Mouse (Mus musculus) heart, adult 9 months (tissue): ENCODE data around the gene Ccdc88c.
"Not testable (repeated sequence)": the region's sequence is repeated elsewhere in the genome, so short reads cannot be mapped to it uniquely, and the experiment has no call there.

Experiments
- DNase-seq, 2 experiments: peaks; one replicate each; pipeline ENCODE4 v3.0.0; 2022; ENCODE audit warnings: low spot score in 2 of 2

Ccdc88c gene

DNA sequence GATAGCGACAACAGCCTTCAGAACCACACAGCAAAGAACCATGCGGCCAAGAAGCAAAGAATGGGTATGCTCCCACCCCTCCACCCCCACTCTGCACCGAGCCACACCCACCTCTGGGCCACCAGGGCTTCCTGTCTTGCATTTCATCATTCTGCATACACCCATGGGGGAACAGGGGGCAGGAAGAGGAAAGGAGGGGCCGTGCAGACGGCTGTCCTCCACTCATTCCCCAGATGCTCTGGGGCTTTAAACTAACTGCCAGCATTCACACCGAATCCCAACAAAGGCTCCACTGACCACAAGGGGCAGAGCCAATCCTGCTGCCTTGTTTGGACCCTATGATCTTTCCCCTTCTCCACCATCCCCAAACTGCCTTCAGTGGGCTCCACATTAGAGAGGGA is 10.9 kb downstream of the Ccdc88c start:
- DNase-seq, result peak; percentile 63 to 77

DNA sequence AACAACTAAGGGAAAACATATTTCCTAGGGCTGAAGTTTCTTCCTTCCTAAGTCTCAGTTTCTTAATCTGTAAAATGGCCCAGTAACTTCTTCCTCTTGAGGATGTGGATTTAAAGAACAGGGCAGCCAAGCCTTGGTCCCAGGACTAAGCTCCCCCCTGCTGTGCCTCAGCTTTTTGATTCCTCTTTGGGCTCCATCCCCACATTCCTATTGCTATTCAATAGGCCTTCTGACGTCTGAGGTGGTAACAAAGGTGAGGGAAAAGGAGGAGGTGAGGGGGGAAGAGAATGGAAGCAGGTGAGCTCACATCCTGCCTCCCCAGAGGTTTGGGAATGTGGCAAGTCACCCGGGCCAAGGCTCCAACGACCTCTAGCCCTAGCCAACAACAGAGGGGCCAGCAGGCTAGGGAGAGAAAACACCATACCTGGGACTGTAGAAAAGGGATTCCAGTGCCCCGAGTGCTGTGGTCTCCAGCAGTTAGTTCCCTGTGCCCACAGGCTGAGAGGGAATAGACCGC is 12.4 kb downstream of the Ccdc88c start:
- no peak for DNase-seq

DNA sequence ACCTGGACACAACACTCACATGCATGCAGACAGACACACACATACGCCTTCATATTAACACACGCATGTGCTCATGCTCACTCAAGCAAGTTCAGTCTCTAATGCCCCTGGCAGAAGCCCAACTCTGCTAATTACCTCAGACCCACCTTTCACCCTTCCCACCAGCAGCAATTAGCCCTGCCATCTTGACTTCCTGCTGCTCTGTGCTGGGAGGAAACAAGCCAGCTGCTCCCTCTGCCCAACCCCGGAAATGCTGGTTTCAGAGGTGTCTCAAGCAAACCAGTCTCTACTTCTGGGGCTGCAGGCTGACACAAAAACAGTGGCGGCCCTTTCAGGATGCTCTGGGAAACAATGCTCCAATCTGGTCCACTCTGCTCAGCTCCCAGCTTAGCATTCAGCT is 12.9 kb downstream of the Ccdc88c start:
- peak in 1 of 2 experiments; percentile 46 for DNase-seq

DNA sequence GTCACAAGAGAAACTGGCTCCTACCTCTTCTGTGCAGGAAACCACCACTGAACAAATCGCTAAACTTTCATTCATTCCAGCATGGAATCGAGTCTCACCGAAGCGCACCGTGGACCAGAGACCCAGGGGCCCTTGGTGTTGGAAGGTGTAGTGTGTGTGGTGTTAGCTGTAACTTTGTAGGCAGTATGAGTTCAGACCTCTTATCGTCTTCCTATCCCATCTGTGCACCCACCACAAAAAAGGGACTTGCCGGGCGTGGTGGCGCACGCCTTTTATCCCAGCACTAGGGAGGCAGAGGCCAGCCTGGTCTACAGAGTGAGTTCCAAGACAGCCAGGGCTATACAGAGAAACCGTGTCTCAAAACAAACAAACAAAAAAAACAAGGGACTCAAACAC is 13.7 kb downstream of the Ccdc88c start:
- DNase-seq, result no peak

DNA sequence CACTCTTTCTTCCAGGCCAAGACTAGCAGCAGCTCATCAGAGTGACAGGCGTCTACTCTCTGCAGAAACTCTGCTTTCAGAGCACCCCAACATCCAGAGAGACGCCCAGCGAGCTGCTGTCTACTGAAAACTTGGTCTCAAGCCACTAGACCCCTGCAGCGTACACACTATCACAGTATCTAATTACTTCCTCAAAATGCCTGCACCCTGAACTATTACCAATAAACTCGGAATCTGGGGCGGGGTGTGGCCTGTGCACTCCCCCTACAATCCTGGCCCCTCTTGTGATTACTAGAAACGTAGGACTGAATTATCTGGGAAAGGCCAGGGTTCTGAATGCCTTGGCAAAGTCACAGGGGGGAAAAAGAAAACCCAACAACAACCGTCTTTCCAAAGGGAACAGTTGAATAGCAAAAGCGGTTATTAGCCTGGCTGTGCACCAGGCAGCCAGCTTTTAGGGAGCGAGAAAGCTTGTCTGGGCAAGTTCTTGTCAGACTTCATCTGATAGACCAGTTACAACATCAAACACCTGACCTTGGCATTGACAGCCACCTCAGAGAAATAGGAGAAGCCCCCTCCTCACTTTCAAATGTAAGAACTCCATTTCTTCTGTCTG is 14.2 kb downstream of the Ccdc88c start:
- no peak for DNase-seq

DNA sequence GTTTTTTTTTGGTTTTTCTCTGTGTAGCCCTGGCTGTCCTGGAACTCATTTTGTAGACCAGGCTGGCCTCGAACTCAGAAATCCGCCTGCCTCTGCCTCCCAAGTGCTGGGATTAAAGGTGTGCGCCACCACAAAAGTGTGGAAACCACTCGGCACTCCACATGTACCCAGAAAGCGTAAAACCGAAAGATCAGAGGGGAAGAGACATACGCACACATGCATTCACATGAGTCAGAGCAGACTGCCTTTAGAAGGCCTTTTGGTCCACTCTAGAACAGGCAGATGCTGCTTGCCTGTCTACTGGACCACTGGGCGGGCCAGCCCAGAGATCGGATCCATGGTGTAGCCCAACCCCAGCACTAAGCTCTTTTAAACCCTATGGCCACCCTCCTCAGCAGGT is 15.2 kb downstream of the Ccdc88c start:
- DNase-seq, result not testable (repeated sequence)

DNA sequence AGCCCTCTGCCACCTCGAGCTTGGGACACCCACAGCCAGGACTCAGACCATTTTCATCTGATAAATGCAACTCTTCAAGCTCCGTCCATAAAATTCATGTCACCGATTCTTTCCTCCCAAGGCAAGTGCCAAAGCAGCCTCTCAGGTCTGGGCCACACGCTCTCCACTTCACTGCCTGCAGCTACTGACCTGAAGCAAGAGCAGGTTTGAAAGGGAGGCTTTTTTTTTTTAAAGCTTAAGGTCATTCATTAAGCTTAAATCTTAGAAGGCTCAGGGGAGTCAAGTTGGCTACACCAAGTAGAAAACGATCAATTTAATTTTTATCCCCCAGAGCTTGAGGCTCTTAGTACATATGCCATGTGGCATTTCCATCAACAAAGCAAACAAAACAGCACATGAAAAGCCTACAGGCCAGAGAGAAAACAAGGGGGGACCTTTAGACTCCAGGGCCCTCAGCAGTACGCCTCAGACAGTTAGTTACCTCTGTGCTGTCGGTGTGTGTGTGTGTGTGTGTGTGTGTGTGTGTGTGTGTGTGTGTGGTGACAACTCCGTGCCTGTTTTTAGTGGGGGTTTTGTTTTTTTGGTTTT is 15.7 kb downstream of the Ccdc88c start:
- no peak for DNase-seq

DNA sequence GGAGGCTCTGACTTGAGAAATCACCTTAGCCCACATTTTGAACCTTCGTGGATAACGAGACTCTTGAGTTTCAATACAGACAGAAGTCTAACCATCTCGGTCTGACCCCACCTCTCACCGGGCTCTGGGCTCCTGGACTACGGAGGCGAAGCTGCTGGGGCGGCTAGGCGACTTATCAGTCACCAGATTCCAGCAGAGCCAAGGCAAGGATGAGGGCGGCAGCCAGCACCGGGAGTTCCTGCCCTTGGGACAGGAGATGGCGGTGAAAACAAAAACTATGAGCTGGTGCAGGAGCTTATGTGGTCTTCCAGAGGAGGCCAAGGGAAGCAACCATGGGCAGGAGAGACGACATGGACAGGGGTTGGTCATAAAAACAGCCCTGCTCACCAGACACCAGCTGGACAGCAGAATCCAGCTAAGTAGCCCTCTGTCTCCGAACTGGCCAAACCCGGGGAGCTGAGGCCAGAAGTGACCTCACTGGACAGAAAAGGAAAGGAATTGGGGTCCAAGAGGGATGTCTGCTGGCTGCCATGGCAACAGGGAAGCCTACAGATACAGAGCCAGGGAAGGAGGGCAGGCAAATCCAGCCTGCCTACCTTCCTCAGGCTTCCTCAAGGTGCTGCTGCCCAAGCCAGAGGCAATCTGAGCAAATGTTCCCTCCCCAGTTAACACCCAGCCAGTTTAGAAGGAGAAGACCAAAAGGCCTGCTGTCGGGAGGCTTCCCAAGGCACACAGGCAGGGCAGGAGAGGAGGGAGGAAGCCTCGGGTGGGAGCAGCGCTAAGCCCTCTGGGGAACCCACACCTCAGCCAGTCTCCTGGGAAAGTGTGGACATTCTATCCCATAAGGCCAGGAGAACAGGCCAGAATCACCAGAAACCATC is 16.4 kb downstream of the Ccdc88c start:
- peak; percentile 32 to 50 for DNase-seq

DNA sequence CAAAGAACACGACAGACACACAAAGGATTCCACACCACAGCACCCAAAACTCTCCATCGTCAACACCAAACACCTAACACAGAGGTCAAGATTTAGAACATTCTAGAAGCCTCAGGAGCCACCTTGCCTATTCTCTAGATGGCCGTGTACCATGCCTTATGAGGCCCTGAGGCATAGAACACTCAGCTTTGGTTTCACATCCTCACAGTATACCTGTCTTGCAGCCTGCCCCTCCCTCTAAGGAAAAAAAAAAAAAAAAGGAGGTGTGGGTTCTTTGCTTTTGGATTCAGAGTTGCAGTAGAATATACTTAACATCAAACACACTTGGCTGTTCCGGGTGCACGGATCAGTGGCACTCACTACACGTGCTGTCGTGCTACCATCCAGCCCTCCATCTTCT is 17.8 kb downstream of the Ccdc88c start:
- DNase-seq, result no peak

DNA sequence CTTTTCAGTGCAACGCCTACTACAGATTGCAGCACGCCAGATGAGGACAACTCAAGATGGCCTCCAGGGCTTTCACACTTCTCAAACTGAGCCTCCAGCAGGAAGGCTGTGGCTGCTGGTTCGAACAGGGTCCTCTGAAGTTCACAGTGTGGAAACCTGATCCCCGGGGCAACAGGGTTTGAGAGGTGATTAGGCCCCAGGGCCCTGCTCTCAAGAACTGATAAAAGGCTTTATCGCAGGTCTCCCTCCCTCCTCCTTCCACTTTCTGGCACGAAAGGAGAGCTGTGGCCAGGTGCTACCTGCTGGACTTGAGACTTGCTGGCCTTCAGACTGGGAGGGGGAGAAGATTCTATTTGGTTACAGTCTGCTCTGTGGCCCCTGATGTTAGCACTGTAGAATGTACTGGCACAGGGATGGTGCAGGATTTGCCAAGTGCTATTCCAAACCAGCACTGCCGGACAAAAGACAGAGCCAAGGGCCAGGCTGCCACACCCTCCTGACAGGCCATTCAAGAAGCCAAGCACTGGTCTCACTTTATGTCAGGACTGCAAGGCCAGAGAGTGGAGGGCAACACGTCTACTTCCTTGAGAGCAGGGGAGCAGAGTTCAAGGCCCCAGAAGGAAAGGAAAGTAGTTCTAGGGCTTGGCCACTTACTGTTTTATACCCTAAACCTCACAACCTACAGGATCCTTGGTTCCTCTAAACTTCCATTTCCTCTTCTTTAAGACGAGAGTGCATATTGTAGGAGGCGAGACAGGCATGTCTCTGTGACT is 18.5 kb downstream of the Ccdc88c start:
- peak in 1 of 2 experiments; percentile 39 for DNase-seq

DNA sequence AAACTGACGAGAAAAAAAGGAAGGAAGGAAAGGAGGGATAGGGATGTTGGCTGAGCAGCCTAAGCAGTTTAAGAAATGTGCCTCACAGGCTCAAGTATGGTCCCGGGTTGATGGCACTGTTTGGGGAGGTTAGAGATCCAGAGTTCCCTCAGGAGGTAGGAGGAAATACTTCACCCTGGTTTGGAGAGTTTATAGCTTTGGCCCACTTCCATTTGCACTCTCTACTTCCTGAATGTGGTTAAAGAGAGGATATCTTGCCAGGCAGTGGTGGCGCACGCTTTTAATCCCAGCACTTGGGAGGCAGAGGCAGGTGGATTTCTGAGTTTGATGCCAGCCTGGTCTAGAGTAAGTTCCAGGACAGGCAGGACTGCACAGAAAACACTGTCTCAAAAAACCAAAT is 19.6 kb downstream of the Ccdc88c start:
- no peak for DNase-seq

DNA sequence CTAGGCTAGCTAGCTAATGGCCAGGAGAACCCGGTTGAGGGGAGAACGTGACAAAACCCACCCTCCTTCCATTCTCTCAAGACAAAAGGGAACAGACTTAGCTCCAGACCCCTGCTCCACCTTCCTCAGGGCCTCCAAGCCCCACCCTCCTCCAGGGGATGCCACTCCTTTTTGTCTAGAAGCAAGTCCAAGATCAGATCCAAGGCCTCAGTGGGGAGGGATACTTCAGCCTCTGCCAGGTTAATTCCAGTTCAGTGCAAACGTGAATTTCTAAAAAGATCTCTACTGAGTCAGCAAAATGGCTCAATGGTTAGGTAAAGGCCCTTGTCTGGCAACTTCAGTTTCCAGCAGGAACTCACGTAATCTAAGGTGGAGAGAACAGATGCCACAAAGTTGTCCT is 20.2 kb downstream of the Ccdc88c start:
- no peak for DNase-seq

DNA sequence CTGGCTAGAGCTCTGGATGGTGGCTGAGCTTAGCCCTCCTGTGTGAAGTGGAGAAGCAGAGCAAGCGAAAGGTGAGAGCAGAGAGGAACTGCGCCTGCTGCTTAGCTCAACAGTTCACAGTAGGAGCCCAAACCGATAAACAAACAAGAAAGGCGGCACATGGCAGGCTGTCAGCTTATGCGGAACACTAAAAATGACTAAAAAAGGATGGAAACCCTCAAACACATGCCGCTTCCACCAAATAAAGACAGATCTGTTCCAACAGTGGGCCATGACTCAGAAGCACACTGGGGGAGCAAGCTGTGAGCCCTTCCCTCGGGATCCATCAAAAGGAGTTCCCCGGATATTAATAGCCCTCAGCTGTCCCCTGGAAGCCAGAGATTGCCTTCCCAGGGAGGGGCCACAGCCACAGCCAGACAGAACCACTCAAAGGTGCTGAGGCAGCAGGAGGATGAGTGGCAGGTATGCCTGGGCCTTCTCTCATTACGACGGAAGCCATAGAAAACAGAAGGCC is 20.8 kb downstream of the Ccdc88c start:
- peak in 1 of 2 experiments; percentile 35 for DNase-seq

DNA sequence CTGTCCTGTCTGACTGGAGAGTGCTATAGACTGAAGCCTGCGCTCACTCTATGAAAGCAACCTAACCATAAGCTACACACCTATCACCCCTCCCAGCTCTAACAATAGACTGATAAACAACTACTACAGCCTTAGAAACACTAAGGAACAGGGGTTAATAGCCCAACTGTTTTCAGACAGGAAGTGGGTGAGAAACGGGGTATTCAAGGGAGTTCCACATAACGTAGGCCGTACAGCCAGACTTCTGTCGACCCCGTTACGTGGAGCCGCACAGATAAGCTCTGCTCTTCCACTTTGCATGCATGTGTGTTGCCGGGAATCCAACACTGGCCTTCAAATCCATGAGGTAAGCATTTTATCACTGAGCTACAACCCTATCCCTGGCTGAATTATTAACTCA is 21.4 kb downstream of the Ccdc88c start:
- no peak for DNase-seq

DNA sequence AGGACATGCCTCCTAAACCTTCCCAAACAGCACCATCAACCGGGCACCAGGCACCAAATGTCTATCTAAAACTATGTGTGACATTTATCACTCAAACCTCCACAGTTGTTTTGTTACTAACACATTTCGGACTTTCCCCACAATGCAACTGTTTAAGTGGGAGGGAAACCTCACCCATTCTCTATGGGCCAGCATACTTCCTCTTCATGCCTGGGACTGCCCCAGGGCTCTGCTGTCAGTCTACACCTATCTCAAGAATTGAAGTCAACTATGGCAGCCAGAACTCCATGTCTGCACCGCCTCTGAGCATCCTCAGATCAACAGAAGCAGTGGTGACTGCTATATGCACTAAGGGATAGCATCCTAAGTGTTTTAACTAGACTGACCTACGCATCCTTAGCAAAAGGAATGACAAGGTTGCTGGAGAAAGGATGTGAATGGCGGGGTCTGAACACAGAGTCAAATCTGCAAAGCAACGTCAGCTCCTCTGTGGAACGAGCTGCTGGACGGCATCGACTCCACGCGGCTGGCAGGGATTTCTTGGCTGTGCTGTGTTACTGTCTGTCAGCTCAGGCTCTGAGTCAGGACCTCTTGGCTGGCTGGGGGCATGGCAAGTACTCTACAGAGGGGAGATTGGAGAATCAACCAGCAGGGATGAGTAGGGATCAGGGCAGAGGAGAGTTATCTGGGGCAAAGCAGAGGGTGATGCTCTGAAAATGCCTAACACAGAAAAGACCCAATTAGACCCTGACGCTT is 23.0 kb downstream of the Ccdc88c start:
- no peak for DNase-seq

DNA sequence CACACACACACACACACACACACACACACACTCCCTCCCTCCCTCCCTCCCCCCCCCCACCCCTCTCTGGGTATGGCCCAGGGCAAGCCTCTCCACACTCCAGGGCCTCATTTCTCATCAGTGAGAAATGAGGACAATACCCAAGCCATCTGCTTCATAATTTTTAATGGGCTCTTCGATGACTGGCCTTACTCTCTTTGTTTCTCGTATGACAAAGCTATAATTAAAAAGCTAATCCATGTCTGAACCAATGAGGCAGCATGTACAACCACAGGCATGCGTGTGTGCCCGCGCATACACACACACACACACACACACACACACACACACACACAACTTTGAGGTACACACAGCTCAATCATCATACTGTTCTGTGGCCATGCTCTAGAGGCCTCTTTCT is 23.9 kb downstream of the Ccdc88c start:
- no peak for DNase-seq

DNA sequence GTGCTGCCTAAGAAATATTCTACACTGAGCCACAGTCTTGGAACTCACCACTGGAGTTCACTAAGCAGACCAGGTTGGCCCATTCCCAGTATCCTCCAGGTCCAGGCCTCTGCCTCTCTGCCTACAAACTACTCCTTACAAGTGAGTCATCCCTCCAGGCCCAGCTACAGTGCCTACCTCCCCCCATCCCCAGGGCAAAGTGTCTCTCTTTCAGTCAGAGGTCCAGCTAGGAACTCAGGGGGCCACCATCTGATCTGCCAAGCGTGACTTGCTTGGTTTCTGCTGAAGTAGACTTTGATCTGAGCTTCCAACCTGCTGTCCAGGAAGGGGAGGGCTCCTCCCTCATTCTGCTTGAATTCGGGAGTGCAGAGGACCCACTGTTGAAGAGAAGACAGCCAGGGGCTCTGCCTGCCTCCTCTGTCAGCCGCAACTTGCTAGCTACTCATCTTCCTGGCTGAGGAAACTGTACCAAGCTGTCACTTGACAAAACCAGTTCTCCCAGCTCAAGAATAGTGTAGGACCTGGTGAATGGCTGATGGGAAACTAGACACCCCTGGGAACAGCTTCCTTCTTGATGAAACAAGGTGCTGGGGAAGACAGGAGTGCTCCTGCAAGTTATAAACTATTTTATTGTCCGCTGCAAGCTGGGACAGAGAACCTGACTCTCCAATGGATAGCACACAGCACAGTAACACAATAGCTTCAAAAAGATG is 25.9 kb downstream of the Ccdc88c start:
- DNase-seq, result no peak

DNA sequence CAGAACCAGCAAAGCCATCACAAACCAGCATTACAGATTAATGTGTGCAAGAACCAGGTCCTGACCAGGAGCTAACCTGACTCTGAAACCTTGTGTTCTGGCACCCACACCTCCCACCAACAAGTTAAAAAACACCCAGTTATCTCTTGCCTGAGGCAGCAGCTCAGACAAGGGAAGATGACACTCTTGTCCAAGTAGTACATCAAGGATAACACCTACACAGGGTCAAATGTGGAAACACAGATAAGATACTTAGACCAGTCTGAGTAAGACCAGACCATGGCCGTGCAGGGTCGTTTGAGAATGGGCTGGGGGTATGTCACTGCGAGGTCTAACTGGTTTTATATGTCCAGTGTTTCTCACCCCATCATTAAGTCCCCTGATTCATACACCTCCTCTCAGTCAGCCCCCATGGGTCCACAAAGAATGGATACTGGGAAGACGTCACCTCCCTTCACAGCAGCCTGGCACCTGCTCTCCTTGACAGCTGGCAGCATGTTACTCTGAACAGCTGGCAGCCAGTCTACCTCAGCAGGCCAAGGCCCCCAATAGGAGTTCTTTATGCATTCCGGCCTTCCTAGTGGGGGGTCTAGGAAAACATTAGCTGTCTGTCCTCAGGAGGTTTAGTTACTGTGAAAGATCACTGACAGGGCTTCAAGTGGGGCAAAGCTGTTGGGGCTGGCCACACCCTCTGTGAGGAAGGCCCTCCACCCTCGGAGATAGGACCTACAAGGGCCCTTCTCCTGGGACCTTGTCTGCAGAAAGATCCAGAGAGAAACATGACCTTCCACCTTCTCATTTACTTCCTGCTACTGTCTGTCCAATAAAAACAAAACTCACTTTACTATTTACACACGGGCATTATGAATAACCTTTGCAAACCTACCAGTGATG is 29.5 kb downstream of the Ccdc88c start:
- DNase-seq, result no peak

DNA sequence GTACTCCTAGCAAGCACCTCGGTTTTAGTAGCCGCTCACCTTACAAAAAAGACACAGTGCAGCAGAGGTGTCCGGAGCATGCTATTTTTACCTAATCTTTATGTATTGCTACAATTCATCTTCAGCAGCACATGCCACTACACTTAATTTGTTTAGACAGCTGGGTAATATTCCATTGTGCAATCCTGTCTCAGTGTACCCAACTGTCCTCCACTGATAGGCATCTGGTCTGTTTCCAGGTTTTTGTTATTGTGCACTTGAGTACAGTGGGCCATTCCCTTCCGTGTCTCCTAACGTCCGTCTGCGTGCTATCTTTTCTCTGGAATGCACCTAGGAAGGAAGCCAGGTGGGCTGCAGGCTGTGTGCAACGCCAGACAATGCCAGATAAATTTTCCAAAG is 30.3 kb downstream of the Ccdc88c start:
- DNase-seq, result no peak
